Mouse (Mus musculus) forelimb bud, embryonic 11.5 days (tissue): ENCODE measurements around the gene Lrrc18.

Source experiments
- DNase-seq: peaks from one replicate; pipeline ENCODE4 v3.0.0-alpha.2; 2012; ENCODE audit warnings: low read depth, low spot score

The Lrrc18 gene

GRCm38 (mm10) chr14:32991082-32991481 is at the start of gene Lrrc18:
Gene Lrrc18 (plus strand): TSS chr14:32991382.
- no peak for DNase-seq

GRCm38 (mm10) chr14:32947512-32947911 is 43.7 kb upstream of the Lrrc18 start:
- no peak for DNase-seq

- DNase-seq = peak; percentile 39
Measured at GRCm38 (mm10) chr14:32950312-32951301, 40.6 kb upstream of the Lrrc18 start.

GRCm38 (mm10) chr14:32956486-32956885 is 34.7 kb upstream of the Lrrc18 start:
- DNase-seq = no peak

GRCm38 (mm10) chr14:32958671-32959070 is 32.5 kb upstream of the Lrrc18 start:
- no peak for DNase-seq

- DNase-seq = peak; percentile 51
Measured at GRCm38 (mm10) chr14:32960481-32960880, 30.7 kb upstream of the Lrrc18 start.

- DNase-seq = peak; percentile 24
Measured at GRCm38 (mm10) chr14:32964742-32965141, 26.4 kb upstream of the Lrrc18 start.

GRCm38 (mm10) chr14:32970700-32971099 is 20.5 kb upstream of the Lrrc18 start:
- no peak for DNase-seq

- no peak for DNase-seq
Measured at GRCm38 (mm10) chr14:32984176-32984738, 6.9 kb upstream of the Lrrc18 start.

GRCm38 (mm10) chr14:32986659-32987058 is 4.5 kb upstream of the Lrrc18 start:
- DNase-seq = peak; percentile 50

GRCm38 (mm10) chr14:32994954-32995636 is 3.9 kb downstream of the Lrrc18 start:
- peak; percentile 69 for DNase-seq

- DNase-seq = no peak
Measured at GRCm38 (mm10) chr14:32999511-32999910, 8.3 kb downstream of the Lrrc18 start.

GRCm38 (mm10) chr14:33000112-33000979 is 9.2 kb downstream of the Lrrc18 start:
- no peak for DNase-seq

- DNase-seq = no peak
Measured at GRCm38 (mm10) chr14:33005114-33005513, 13.9 kb downstream of the Lrrc18 start.

- no peak for DNase-seq
Measured at GRCm38 (mm10) chr14:33007638-33008037, 16.5 kb downstream of the Lrrc18 start.

- DNase-seq = no peak
Measured at GRCm38 (mm10) chr14:33019050-33019449, 27.9 kb downstream of the Lrrc18 start.

GRCm38 (mm10) chr14:33019606-33020005 is 28.4 kb downstream of the Lrrc18 start:
- DNase-seq = no peak

- no peak for DNase-seq
Measured at GRCm38 (mm10) chr14:33030849-33031248, 39.7 kb downstream of the Lrrc18 start.

GRCm38 (mm10) chr14:33033424-33033823 is 42.2 kb downstream of the Lrrc18 start:
- DNase-seq = no peak

- peak; percentile 11 for DNase-seq
Measured at GRCm38 (mm10) chr14:33035386-33035785, 44.2 kb downstream of the Lrrc18 start.

GRCm38 (mm10) chr14:33036811-33037210 is 45.6 kb downstream of the Lrrc18 start:
- no peak for DNase-seq
